Mouse (Mus musculus) induced T-regulatory cell, adult 2 months (primary cell): ENCODE results near the gene Olfr325.

Experiments
- DNase-seq: peaks from one replicate; pipeline ENCODE4 v3.0.0-alpha.2; 2012; ENCODE audit warnings: low read depth

The Olfr325 gene

DNA sequence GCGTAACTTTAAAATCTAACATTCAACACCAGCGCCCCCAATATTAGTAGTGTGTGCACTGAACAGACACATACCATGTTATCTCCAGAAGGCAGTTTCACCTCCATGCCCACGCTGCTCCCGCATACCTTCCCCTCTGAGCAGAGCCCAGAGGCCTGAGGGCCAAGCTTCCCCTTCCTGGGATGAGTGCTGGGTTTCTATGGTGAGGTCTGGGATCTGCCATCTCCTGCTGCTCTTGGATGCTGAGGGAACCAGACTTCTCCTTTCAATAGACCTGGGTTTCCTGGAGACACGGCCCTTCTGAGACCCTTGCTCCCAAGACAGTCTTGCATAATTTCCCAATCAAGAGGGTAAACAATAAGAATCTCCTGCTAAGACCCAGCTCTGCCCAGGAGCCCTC is 52.9 kb downstream of the Olfr325 start, which contains the start of gene Olfr323:
Gene Olfr323, minus strand, starts transcription at position 101 of the 400 bp plus-strand sequence.
- no peak for DNase-seq
